In genomic region chr3:122111141-122111981, GRCm38 (mm10) we compare ENCODE assay signal across 10 mouse cellular contexts.
DNase-seq lines count a peak whose midpoint lies in the region; ATAC-seq lines count a peak whose summit lies in the region.
"Had no signal": no experiment of that assay in that cellular context is flagged by ENCODE, and none has a peak within 500 bp of the region (broad histone marks: within the 10 kb centered on the region; RNA-seq: fewer than 3 reads in every experiment).

No protein-coding gene starts in this region.

- H3K4me1 ChIP-seq in forebrain, embryonic 16.5 days (replicated peaks; ENCODE audit: control insufficient read depth, insufficient read depth, low read length) = peaks cover 6% of the 10 kb centered on the region; the same call in 1 of the 2 replicates
- 0 out of 2 replicates have a peak, but pooled peaks cover 5% of the 10 kb centered on the region for H3K4me1 ChIP-seq in forebrain, embryonic 12.5 days
- H3K4me1 ChIP-seq: limb, embryonic 15.5 days had no signal

- no peak overlapping the region for H3K9ac ChIP-seq in forebrain, embryonic 16.5 days (replicated peaks; ENCODE audit: low read depth, low read length)
- no peak overlapping the region for H3K9ac ChIP-seq in forebrain, embryonic 12.5 days
- H3K9ac ChIP-seq: limb, embryonic 15.5 days had no signal

- no peak overlapping the region for H3K4me3 ChIP-seq in forebrain, embryonic 16.5 days (replicated peaks; ENCODE audit: low read length)
- no peak overlapping the region for H3K4me3 ChIP-seq in forebrain, embryonic 12.5 days (replicated peaks)
- H3K4me3 ChIP-seq: limb, embryonic 15.5 days had no signal

- no peaks in the 10 kb centered on the region for H3K36me3 ChIP-seq in forebrain, embryonic 16.5 days (ENCODE audit: control insufficient read depth, insufficient read depth)
- H3K36me3 ChIP-seq in forebrain, embryonic 12.5 days (replicated peaks) = no peaks in the 10 kb centered on the region
- H3K36me3 ChIP-seq: limb, embryonic 15.5 days had no signal

- no peaks in the 10 kb centered on the region for H3K9me3 ChIP-seq in forebrain, embryonic 16.5 days (ENCODE audit: control insufficient read depth, low read length)
- no peaks in the 10 kb centered on the region for H3K9me3 ChIP-seq in forebrain, embryonic 12.5 days
- H3K9me3 ChIP-seq: limb, embryonic 15.5 days had no signal

- 26% methylated on average over 9 of the region's 9 CpGs for WGBS in forebrain, embryonic 16.5 days
- WGBS in forebrain, embryonic 12.5 days = 35% methylated on average over 9 of the region's 9 CpGs

- H3K4me2 ChIP-seq in forebrain, embryonic 16.5 days (ENCODE audit: low read length) = no peak overlapping the region
- no peak overlapping the region for H3K4me2 ChIP-seq in forebrain, embryonic 12.5 days
- H3K4me2 ChIP-seq: limb, embryonic 15.5 days had no signal

- no peak overlapping the region for H3K27ac ChIP-seq in forebrain, embryonic 16.5 days (ENCODE audit: low read length)
- H3K27ac ChIP-seq in forebrain, embryonic 12.5 days = no peak overlapping the region
- H3K27ac ChIP-seq: limb, embryonic 15.5 days had no signal

- H3K27me3 ChIP-seq in forebrain, embryonic 16.5 days (replicated peaks; ENCODE audit: control insufficient read depth, insufficient read depth, low read length) = no peaks in the 10 kb centered on the region
- peaks cover 6% of the 10 kb centered on the region; the same call in 1 of the 2 replicates for H3K27me3 ChIP-seq in forebrain, embryonic 12.5 days
- H3K27me3 ChIP-seq: limb, embryonic 15.5 days had no signal

- 0 out of 2 replicates have a peak, but pooled peaks have one; percentile 36 for ATAC-seq in forebrain, embryonic 16.5 days
- ATAC-seq in forebrain, embryonic 12.5 days (ENCODE audit: low FRiP score) = no peak
- ATAC-seq in common myeloid progenitor, adult 5-6 weeks (replicated peaks; ENCODE audit: low read depth, poor library complexity, severe bottlenecking) = peak; percentile 81
- peak; percentile 78 for ATAC-seq in megakaryocyte-erythroid progenitor cell, adult 5-6 weeks (replicated peaks; ENCODE audit: low FRiP score, low TSS enrichment, poor library complexity, severe bottlenecking)

- peak; percentile 58 for DNase-seq in lung, postnatal 10 days
- no peak for DNase-seq in lung, postnatal 14 days
- no peak for DNase-seq in adrenal gland, postnatal 10 days
- DNase-seq in urinary bladder, adult 2 months (ENCODE audit: low spot score) = no peak
- DNase-seq: heart, postnatal 14 days had no signal
